Mouse (Mus musculus) CH12.LX (cell line): ENCODE measurements around the gene Hsd11b2. TPM values are rescaled to one million over a fixed set of nuclear protein-coding genes. Genes with fewer than 3 reads are reported as not detected.

ENCODE experiments used
- DNase-seq: peaks from one replicate; pipeline ENCODE4 v3.0.0-alpha.2; 2013; ENCODE audit errors: extremely low read depth
- H3K27ac ChIP-seq: 2 replicates; pipeline ENCODE4 v1.5.1; 2012; ENCODE audit warnings: low read depth, mild to moderate bottlenecking, control low read depth, moderate library complexity; ENCODE audit not compliant: insufficient read depth
- H3K27me3 ChIP-seq: replicated peaks from 2 replicates; pipeline ENCODE3; 2012; ENCODE audit warnings: inconsistent platforms
- H3K36me3 ChIP-seq, 2 experiments: replicated peaks in 1 of 2; 2 replicates each; pipeline versions ENCODE3 to v1.6.1; 2012; ENCODE audit warnings: inconsistent platforms in 1 of 2, low read length in 1 of 2, mild to moderate bottlenecking in 1 of 2, mixed read lengths in 1 of 2, moderate library complexity in 1 of 2; ENCODE audit not compliant: control insufficient read depth in 1 of 2, insufficient read depth in 1 of 2
- H3K4me1 ChIP-seq, 2 experiments: 2 replicates each; pipeline ENCODE4 v1.6.1; 2012; ENCODE audit warnings: inconsistent platforms in 1 of 2, moderate library complexity in 1 of 2; ENCODE audit not compliant: insufficient read depth in 2 of 2, control insufficient read depth in 1 of 2
- H3K4me2 ChIP-seq: 2 replicates; pipeline ENCODE4 v1.6.1; 2012; ENCODE audit warnings: low read depth, mild to moderate bottlenecking, control low read depth; ENCODE audit not compliant: poor library complexity, insufficient read depth, severe bottlenecking
- H3K4me3 ChIP-seq, 3 experiments: fragments of 150-350 bp in 1 of 3; sonication (generic) in 1 of 3; replicated peaks in 1 of 3; 2 replicates each; pipeline versions ENCODE3 to v1.5.1; 2011 to 2012; ENCODE audit warnings: low read depth in 2 of 3, low read length in 2 of 3, mild to moderate bottlenecking in 2 of 3, moderate library complexity in 2 of 3, control low read depth in 1 of 3, improper control_type of control experiment in 1 of 3, inconsistent platforms in 1 of 3, mixed read lengths in 1 of 3; ENCODE audit not compliant: poor library complexity in 1 of 3
- H3K79me2 ChIP-seq: replicated peaks from 2 replicates; pipeline ENCODE4 v1.6.1; 2012; ENCODE audit warnings: mild to moderate bottlenecking, moderate library complexity; ENCODE audit not compliant: control insufficient read depth, poor library complexity, insufficient read depth, severe bottlenecking; ENCODE audit errors: extremely low read depth
- H3K9ac ChIP-seq: 2 replicates; pipeline ENCODE4 v1.6.1; 2012; ENCODE audit warnings: low read depth, mild to moderate bottlenecking, control low read depth, moderate library complexity; ENCODE audit not compliant: insufficient read depth
- H3K9me3 ChIP-seq: replicated peaks from 2 replicates; pipeline ENCODE3; 2012; ENCODE audit warnings: low read length, inconsistent platforms, mixed read lengths
- CHD1 ChIP-seq: IDR thresholded peaks from 2 replicates; pipeline ENCODE4 v1.6.1; 2012; ENCODE audit warnings: low read depth, low read length, improper control_type of control experiment, inconsistent platforms
- CHD2 ChIP-seq: IDR thresholded peaks from 2 replicates; pipeline ENCODE4 v1.6.1; 2011; ENCODE audit warnings: low read length, improper control_type of control experiment
- CTCF ChIP-seq, 2 experiments: IDR thresholded peaks in 1 of 2; conservative IDR thresholded peaks in 1 of 2; 2 replicates each; pipeline ENCODE4 v1.5.1; 2011 to 2012; ENCODE audit warnings: low read depth in 2 of 2, low read length in 2 of 2, improper control_type of control experiment in 1 of 2, inconsistent platforms in 1 of 2, mild to moderate bottlenecking in 1 of 2, moderate library complexity in 1 of 2
- E2F4 ChIP-seq: IDR thresholded peaks from 2 replicates; pipeline ENCODE4 v1.6.1; 2011; ENCODE audit warnings: low read depth, low read length, improper control_type of control experiment; ENCODE audit not compliant: insufficient replicate concordance
- ELF1 ChIP-seq: IDR thresholded peaks from 2 replicates; pipeline ENCODE4 v1.6.1; 2014; ENCODE audit warnings: low read depth, mild to moderate bottlenecking, inconsistent platforms, low read length, improper control_type of control experiment
- EP300 ChIP-seq: IDR thresholded peaks from 2 replicates; pipeline ENCODE4 v1.6.1; 2011; ENCODE audit warnings: low read length, improper control_type of control experiment
- ETS1 ChIP-seq: conservative IDR thresholded peaks from 2 replicates; pipeline ENCODE4 v1.6.1; 2012; ENCODE audit warnings: low read depth, mild to moderate bottlenecking, inconsistent platforms, low read length, improper control_type of control experiment, moderate library complexity
- KAT2A ChIP-seq: IDR thresholded peaks from 2 replicates; pipeline ENCODE4 v1.6.1; 2012; ENCODE audit warnings: low read length, improper control_type of control experiment, inconsistent platforms; ENCODE audit not compliant: insufficient replicate concordance
- MYC ChIP-seq: IDR thresholded peaks from 2 replicates; pipeline ENCODE4 v1.6.1; 2011; ENCODE audit warnings: low read depth, mild to moderate bottlenecking, improper control_type of control experiment, low read length
- NELFE ChIP-seq: IDR thresholded peaks from 2 replicates; pipeline ENCODE4 v1.6.1; 2011; ENCODE audit warnings: low read depth, low read length, improper control_type of control experiment
- PAX5 ChIP-seq: IDR thresholded peaks from 2 replicates; pipeline ENCODE4 v1.6.1; 2012; ENCODE audit warnings: low read length, inconsistent platforms, mixed read lengths
- RAD21 ChIP-seq: IDR thresholded peaks from 2 replicates; pipeline ENCODE4 v1.6.1; 2011; ENCODE audit warnings: low read depth, mild to moderate bottlenecking, low read length, improper control_type of control experiment, moderate library complexity
- SIN3A ChIP-seq: IDR thresholded peaks from 2 replicates; pipeline ENCODE4 v1.6.1; 2012; ENCODE audit warnings: low read length, improper control_type of control experiment, inconsistent platforms
- TBP ChIP-seq: conservative IDR thresholded peaks from 2 replicates; pipeline ENCODE4 v1.6.1; 2011; ENCODE audit warnings: low read depth, low read length, improper control_type of control experiment
- TCF12 ChIP-seq: IDR thresholded peaks from 2 replicates; pipeline ENCODE4 v1.6.1; 2014; ENCODE audit warnings: low read depth, mild to moderate bottlenecking, inconsistent platforms, low read length, improper control_type of control experiment
- USF2 ChIP-seq: conservative IDR thresholded peaks from 2 replicates; pipeline ENCODE4 v1.6.1; 2011; ENCODE audit warnings: low read depth, low read length, improper control_type of control experiment
- ZC3H11A ChIP-seq: IDR thresholded peaks from 2 replicates; pipeline ENCODE4 v1.6.1; 2012; ENCODE audit warnings: low read depth, mild to moderate bottlenecking, inconsistent platforms, low read length, improper control_type of control experiment
- dilution Hi-C: fragments of 300-500 bp; cut with MboI; formaldehyde crosslinking; loops from 2 replicates; pipeline ENCODE4 v1.14.3; 2020; ENCODE audit warnings: low sequenced_read_pairs; ENCODE audit not compliant: extremely low pct_unique_long_range_greater_than_20kb, extremely low pct_ligation_motif_present
- in situ Hi-C: fragments of 300-500 bp; cut with MboI; formaldehyde crosslinking; loops from 3 replicates; pipeline ENCODE4 v1.14.3; 2019; ENCODE audit warnings: low sequenced_read_pairs, low pct_ligation_motif_present, low pct_unique_long_range_greater_than_20kb, mixed read lengths
- polyA plus RNA-seq: library from polyadenylated mRNA; unstranded; fragments of >175 nt; gene quantifications from 2 replicates; pipeline ENCODE4 v1.2.1, GENCODE M21; 2012; ENCODE audit warnings: low read depth; ENCODE audit not compliant: insufficient read length
- total RNA-seq, 2 experiments: library from RNA; depleted of rRNA; stranded (reverse); fragments of 300-350 nt in 1 of 2; fragments of >200 nt in 1 of 2; gene quantifications; 2 replicates each; pipeline ENCODE4 v1.2.3; 2012 to 2014

Gene Hsd11b2
- total and polyA plus RNA-seq, 3 experiments = not detected

DNA sequence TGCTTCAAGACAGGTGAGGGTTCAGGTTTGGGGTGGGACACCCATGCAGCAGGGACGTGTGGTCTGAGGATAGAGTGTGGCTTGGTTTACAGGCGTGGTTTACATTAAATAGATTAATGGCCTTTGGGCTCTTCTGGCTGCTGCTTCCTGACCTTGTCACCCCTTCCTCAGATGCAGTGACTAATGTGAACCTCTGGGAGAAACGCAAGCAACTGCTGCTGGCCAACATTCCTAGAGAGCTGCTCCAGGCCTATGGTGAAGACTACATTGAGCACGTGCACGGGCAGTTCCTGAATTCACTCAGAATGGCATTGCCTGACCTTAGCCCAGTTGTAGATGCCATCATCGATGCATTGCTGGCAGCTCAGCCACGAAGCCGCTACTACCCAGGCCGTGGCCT lies 4.3 kb downstream of the Hsd11b2 start:
- Histone ChIP-seq H3K27ac (no peak overlapping the region), H3K9me3 (no peaks in the 10 kb centered on the region), H3K4me1 (peaks cover 4 to 6% of the 10 kb centered on the region in 2 experiments), H3K79me2 (no peaks in the 10 kb centered on the region), H3K27me3 (peaks cover 4% of the 10 kb centered on the region)
- in situ Hi-C loops = no loop called here
- dilution Hi-C loops = no loop called here
- no peak for TF ChIP-seq KAT2A
- TF ChIP-seq TBP = no peak
- TF ChIP-seq, all 38 proteins: peak for 0
- Histone ChIP-seq H3K36me3 (peaks cover 30 to 73% of the 10 kb centered on the region in 2 experiments), H3K9ac (no peak overlapping the region), H3K4me2 (no peak overlapping the region), H3K4me3 (no peak overlapping the region)
- no peak for DNase-seq

DNA sequence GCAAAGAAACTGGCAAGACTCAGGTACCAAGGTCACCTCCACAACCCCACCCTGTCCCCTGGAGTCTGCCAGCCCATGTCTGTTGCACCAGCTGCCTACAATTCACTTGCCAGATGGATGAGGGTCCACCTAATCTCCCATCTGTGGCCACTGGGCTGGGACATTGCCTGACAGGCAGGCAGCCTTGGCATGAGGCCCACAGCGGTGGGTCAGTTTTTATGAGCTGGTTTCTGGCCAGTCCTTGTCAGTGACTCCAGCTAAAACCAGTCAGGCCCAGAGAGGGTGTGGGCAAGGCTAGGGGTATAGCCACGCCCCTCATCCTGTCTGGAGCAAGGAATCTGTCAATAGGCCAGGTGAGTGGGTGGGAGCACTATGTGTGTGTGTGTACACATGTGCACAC lies 8.6 kb downstream of the Hsd11b2 start:
- in situ Hi-C loops (loop anchor here (5.0 kb wide), 1 partner anchor 35 kb away; no protein-coding TSS in a partner anchor), dilution Hi-C loops (no loop called here)
- DNase-seq = no peak
- Histone ChIP-seq H3K36me3 (peaks cover 40 to 96% of the 10 kb centered on the region in 2 experiments), H3K27ac (no peak overlapping the region), H3K9me3 (no peaks in the 10 kb centered on the region), H3K27me3 (no peaks in the 10 kb centered on the region), H3K4me1 (no peaks in the 10 kb centered on the region), H3K79me2 (no peaks in the 10 kb centered on the region), H3K4me2 (no peak overlapping the region), H3K9ac (no peak overlapping the region)
- TF ChIP-seq NELFE = no peak
- no peak for TF ChIP-seq ZC3H11A
- TF ChIP-seq RAD21 = no peak
- TF ChIP-seq CHD1 = no peak
- no peak for TF ChIP-seq EP300
- no peak for TF ChIP-seq PAX5
- no peak for TF ChIP-seq TBP
- no peak for TF ChIP-seq E2F4
- TF ChIP-seq CTCF (conservative IDR thresholded peaks at IDR 0.05 in 1 of 2, IDR thresholded peaks at IDR 0.05 in 1 of 2; ENCODE audit: low read depth in 2 of 2, low read length in 2 of 2) = no peak
- TF ChIP-seq USF2 = no peak
- TF ChIP-seq TCF12 = no peak
- TF ChIP-seq SIN3A = no peak
- no peak for TF ChIP-seq ETS1
- TF ChIP-seq KAT2A = no peak
- TF ChIP-seq ELF1 = no peak
- TF ChIP-seq CHD2 = no peak
- no peak for TF ChIP-seq MYC
- TF ChIP-seq, all 38 proteins: peak for 0
- no peak overlapping the region for H3K4me3 ChIP-seq
